Mouse (Mus musculus) cerebellum, adult 11-12 months (tissue): ENCODE measurements around the gene Trim25.

Experiments
- DNase-seq: peaks from one replicate; pipeline ENCODE4 v3.0.0; 2022

Gene Trim25

GRCm38 (mm10) chr11:89067301-89067822 lies 68.2 kb downstream of the Trim25 start:
- no peak for DNase-seq

- DNase-seq, result no peak
These were observed 68.8 kb downstream of the Trim25 start for GRCm38 (mm10) chr11:89067871-89068490.

- no peak for DNase-seq
These were observed 69.5 kb downstream of the Trim25 start for GRCm38 (mm10) chr11:89068649-89069048.

- DNase-seq, result no peak
These were observed 70.1 kb downstream of the Trim25 start for GRCm38 (mm10) chr11:89069303-89069702.
